Mouse (Mus musculus) hematopoietic stem cell, adult 5-6 weeks (primary cell): ENCODE data around the gene Tsc22d1. TPM values are rescaled to one million over a fixed set of nuclear protein-coding genes. Genes with fewer than 3 reads are reported as not detected.

Experiments used
- ATAC-seq, 2 experiments: fragments of 125-278 bp in 1 of 2; replicated peaks in 1 of 2; 2 replicates each; pipeline ENCODE4 v1.8.0; 2016 to 2017; ENCODE audit warnings: inconsistent platforms in 2 of 2, mild to moderate bottlenecking in 2 of 2, moderate number of reproducible peaks in 2 of 2, low read depth in 1 of 2, moderate TSS enrichment in 1 of 2; ENCODE audit not compliant: low FRiP score in 2 of 2, poor library complexity in 2 of 2, severe bottlenecking in 2 of 2, insufficient read depth in 1 of 2, low TSS enrichment in 1 of 2
- total RNA-seq: library from RNA; stranded (forward); fragments of 172-1452, 232-1000 nt; gene quantifications from 2 replicates; pipeline ENCODE4 v1.2.3, GENCODE M21; 2017

Tsc22d1 gene
- 317 and 343 TPM in 2 replicates for total RNA-seq

DNA sequence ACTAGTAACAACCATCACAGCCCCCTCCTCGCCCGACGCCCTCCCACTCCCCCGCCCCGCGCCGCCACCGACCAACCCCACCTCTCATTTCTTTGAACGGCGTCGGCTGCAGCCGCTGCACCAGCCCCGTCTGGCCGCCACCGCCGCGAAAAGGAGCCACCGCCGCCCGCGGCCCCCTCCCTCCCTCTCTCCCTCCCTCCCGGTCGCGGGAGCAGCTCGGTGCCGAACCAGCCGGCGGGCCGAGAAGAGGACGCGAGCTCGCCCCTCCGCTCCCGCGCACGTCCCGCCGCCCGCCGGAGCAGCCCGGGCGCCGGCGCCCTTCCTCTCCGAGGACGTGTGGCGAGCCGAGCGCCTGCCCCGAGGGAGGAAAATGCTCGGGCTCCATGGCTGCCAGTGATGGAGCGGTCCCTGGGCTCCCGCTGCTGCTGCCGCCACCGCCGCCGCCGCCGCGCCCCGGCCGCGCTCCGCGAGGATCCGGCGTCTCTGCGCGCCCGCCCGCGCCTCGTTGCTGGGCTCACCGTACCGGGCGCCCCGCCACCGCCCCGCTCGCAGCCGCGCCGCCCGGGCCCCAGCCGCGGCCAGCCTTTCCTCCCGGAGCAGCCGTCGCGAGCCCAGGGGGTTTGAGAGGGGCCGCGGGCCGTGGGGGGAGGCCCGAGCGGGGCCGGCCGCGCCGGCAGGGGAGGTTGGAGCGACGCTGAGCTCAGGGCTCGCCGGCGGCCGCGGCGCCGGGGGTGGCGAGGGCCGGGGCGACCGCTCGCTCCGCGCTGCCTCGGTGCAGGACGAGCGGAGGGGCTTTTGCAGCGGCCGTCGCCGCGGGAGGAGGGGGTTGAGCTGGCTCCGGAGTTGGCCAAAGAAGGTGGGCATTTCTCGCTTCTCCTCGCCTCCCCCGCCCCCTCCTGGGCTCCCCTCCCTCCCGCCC is at the start of gene Tsc22d1:
Gene Tsc22d1, plus strand, starts transcription at position 100 of the 919 bp plus-strand sequence.
- ATAC-seq, result no peak

DNA sequence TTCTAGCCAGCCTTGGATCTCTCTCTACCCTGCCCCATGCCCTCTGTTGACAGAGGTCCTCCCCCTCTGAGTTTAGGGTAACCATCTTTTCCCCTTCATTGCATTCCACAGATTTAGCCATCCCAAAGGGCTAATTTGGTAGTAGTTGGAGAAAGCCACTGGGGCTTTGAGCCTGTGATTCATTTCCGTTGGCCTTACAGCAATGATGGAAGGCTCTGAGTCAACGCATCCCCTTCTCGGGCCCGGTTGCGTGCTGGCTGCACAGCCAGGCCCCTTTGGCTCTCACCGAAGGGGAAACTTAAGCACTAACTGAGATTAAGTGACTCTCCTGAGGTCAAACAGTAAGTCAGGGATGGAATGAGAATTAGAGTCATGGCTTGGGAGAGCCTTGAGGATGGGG is 41.1 kb upstream of the Tsc22d1 start:
- ATAC-seq, result no peak

DNA sequence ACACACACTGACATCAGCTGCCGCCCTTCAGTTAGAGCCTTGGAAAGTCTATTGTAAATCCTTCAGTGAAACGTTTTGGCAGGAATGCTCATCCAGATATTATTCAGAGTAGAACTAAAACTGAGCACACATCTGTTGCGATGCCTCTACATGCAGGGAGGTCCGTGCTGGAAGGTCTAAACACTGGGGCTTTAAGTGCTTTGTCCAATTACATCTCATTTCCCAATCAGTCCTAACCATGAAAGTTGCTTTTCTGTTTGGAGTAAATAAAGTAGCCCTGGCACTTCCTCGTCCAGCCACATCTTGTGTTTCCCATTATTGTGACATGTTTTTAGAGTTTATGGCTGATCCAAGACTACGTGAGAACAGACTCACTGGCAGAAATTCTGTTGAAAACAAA is 40.2 kb upstream of the Tsc22d1 start:
- no peak for ATAC-seq

DNA sequence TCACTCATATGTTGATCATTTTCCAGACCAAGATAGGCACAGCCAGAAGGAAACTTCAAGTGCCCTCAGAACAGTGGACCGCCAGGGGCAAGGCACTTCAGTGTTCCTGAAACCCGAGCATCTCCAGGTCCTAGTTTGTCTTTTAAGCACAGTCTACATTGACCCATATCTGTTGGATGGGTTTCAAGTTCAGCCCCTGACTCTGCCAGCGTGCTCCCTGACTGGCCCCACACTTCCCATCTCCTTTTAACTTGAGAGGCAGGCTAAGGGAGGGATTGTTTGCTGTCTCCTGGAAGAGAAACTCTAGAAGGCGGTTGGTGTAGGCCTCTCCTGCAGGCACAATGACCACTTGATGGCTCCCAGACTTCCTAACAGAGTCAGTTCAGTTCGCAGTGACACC is 38.2 kb upstream of the Tsc22d1 start:
- no peak for ATAC-seq

DNA sequence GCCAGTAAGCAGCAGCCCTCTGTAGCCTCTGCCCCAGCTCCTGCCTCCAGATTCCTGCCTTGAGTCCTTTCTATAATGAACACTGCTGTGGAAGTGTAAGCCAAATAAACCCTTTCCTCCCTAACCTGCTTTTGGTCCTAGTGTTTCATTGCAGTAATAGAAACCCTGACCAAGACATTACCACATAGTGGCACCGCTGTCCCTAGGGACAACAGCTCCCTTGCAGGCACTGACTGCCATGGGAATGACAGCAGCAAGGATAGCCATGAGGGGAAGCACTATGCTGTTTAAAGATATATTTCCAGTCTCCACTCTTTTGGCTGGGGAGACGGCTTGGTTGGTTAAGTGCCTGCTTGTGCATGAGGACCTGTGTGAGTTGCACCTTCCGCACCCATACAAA is 35.4 kb upstream of the Tsc22d1 start:
- ATAC-seq, result no peak

DNA sequence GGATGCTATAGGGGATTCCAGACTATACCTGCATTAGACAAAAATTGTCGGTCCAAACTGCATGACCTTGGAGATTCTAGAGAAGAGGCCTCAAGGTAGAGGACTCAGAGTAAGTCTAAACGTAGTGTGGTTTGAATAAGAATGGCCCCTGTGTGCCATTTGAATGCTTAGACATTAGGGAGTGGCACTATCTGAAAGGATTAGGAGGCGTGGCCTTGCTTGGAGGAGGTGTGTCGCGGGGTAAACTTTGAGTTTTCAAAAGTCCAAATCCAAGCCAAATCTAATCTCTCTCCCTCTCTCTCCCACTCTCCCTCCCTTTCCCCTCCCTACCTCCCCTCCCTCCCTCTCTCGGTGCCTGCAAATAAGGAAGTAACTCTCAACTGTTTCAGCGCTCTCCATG is 26.7 kb upstream of the Tsc22d1 start:
- ATAC-seq, result no peak

DNA sequence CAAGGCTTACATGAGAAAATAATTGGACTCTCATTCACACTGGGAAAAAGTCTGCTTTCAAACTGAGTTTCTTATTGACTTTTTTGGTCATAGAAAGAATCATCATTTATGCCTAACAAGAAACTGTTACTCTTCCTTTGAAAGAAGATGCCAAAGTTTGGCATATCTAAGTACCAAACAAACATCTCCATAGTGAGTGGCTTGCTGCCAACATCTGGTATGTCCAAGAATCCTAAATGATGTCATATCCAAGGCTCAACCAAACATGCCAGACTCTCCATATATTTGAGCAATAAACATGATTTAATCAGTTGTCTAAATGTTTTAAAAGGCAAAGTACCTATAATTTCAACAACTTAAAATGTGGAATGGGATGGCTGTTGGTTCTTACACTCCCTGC is 16.5 kb upstream of the Tsc22d1 start:
- ATAC-seq, result no peak

DNA sequence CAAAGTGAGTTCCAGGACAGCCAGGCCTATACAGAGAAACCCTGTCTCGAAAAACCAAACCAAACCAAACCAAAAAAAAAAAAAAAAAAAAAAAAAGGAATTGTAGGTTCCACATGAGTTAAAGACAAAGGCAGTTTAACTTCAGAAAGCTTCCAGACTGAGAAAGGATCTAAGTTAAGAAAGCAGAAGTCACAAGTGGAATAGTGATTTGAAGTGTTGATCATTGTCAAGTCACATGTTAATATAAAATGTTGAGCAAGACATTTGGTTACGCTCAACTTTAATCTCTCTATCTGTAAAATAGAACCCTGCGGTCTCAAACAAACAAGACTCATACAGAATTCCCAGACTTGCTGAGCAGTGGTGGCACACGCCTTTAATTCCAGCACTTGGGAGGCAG is 12.2 kb upstream of the Tsc22d1 start:
- no peak for ATAC-seq

DNA sequence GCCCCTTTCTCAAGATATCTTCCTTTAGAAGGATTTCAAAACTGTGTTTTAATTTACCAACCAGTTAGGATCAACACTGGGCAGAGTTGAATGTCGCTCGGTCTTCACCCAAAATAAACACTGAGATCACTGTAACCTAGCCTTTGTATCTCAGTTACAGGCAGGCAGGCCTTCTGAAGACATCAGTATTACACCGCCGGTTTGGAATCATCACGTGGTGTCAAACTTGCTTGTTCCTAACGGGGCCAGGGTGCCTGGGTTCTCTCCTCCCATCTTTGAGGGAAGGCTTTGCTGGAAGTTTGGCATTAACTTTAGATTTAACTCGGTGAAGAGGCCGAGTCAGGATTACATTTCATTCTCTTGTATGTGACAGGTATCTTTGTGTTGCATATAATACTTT is 5.7 kb upstream of the Tsc22d1 start:
- ATAC-seq, result no peak

DNA sequence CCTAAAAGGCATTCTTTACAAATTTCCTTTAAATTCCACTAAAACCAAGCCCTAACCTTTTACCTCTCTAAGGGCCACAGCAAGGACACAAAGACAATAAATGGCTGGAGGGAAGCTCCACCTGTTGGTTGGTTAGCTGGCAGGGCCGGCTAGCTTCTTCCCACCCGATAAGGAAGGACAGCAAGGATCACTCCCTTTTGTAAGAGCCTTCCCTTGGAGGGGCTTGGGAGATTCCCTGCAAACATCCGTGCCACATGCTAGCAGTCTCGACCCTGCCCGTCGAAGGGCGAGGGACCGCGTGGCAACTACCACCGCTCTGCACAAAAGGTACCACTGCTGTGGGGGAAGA is 1.0 kb upstream of the Tsc22d1 start:
- ATAC-seq, result no peak

DNA sequence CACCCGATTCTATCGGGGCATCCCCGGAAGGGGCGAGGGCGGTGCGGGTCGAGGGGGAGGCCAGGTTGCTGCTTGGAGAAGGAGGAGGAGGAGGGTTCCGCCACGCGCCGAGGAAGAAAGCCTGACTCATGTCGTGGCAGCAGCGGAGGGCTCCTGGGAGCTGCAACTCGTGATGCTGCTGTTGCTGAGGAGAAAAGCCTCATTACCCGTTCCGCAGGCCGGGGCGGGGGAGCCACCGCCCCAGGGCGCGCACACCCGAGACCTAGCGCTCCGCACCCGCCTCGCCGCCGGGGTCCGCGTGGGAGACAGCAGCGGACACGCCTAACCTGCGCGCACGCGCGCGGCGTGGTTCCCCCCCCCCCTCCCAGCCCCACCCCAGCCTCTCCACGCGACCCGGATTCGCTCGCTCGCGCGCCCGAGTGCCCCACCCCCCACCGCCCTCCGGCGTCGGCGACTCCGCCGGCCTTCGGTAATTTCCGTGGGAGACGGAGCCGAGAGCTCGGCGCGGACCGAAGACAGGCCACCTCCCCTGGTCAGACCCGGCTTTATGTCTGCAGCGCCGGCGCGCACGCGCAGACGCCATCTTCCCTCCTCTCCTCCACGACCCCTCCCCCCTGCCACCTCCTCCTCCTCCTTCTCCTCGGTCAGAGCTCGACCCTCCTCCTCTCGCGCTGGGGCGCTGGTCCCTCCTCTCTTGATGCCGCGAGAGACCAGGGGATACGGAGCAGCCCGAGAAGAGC is 469 bp upstream of the Tsc22d1 start:
- peak; percentile 80 to 81 for ATAC-seq

DNA sequence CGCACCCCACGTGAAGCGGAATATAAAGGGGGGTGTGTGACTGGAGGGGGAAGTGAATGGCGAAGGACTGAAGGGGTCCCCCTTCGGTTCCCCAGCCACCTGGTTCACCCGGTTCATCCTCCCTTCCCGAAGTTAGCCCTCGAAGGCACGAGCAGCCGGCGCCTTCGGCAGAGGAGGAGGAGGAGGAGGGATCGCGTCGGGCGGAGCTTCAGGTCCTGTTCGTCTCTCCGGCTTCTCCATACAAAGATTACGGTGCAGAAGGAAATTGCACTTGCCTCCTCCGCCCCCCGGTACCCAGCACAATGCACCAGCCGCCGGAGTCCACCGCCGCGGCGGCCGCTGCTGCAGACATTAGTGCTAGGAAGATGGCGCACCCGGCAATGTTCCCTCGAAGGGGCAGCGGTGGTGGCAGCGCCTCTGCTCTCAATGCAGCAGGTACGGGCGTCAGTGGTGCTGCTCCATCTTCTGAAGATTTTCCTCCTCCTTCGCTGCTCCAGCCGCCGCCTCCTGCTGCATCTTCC is 1.1 kb downstream of the Tsc22d1 start:
- ATAC-seq, result peak in 1 of 2 experiments; percentile 6; a peak in 1 of 4 replicates

DNA sequence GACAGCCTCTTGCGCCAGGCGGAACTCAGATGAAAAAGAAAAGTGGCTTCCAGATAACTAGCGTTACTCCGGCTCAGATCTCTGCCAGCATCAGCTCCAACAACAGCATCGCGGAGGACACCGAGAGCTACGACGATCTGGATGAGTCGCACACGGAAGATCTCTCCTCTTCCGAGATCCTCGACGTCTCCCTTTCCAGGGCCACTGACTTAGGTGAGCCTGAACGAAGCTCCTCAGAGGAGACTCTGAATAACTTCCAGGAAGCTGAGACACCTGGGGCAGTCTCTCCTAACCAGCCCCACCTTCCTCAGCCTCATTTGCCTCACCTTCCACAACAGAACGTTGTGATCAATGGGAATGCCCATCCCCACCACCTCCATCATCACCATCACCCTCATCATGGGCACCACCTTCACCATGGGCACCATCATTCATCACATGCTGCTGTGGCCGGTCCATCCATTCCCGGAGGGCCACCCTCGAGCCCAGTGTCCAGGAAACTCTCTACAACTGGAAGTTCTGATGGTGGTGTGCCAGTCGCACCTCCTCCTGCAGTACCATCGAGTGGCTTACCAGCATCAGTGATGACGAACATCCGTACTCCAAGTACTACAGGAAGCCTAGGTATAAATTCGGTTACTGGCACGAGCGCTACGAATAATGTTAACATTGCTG is 1.7 kb downstream of the Tsc22d1 start:
- ATAC-seq, result no peak

DNA sequence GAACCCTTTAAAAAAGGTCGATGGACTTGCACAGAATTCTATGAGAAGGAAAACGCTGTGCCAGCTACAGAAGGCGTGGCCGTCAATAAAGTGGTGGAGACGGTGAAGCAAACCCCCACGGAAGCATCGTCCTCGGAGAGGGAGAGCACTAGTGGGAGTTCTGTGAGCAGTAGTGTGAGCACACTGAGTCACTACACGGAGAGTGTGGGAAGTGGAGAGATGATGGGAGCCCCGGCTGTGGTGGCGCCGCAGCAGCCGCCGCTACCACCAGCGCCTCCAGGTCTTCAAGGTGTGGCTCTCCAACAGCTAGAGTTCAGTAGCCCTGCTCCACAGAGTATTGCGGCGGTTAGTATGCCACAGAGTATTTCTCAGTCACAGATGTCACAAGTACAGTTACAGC is 2.6 kb downstream of the Tsc22d1 start:
- ATAC-seq, result no peak

DNA sequence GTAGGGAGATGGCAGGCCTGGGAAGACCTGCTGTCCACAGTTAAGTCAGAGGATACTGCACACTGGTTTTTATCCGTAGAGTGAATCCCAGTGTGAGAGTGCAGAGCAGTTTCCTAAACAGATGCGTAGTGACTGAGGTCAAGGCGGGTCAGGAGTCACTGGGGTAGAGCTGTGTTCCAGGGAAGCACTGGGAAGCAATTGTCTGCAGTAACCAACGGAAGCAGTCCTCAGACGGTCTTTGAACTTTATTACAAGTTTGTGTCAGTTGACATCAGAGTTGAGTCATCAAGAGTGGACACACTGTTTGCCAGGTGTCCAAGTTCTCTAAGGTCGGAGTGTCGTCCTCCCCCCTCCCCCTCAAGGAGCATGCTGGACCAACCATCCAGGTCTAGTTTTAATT is 6.0 kb downstream of the Tsc22d1 start:
- ATAC-seq, result no peak

DNA sequence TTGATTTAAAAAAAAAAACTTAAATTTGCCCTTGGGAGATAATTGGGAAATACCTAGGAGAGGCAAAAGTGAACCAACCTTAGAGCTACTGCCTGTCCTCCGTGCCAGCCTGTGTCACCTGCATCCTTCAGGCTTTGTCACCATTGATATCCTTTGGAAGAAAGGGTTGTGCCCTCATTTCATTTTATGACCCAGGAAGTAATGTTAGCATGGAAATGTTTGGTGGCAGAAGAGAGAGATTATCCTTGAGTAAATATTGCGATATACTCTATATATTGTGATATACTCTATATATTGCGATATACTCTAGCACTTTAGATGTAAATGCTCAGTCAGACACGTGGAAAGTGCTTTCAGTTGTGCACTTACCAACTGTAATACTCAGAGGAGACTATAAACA is 6.4 kb downstream of the Tsc22d1 start:
- ATAC-seq, result no peak

DNA sequence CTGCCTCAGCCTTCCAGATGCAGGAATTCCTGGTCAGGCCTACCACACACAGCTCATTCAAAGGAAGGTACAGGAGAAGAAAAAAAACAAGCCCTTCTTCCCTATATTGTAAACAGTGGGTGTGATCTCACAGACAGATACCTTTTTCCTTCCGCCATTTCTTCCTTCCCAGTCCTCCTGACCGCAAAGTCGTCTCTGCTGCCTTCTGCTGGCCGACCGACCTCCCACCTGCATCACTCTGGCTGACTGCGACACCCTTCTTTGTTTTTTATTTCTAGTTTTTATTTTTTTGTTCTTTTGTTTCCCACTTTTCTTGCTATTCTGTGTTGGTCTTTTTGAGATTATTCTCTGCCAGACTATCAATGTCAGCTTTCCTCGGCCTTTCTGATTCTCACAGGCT is 10.7 kb downstream of the Tsc22d1 start:
- ATAC-seq, result no peak

DNA sequence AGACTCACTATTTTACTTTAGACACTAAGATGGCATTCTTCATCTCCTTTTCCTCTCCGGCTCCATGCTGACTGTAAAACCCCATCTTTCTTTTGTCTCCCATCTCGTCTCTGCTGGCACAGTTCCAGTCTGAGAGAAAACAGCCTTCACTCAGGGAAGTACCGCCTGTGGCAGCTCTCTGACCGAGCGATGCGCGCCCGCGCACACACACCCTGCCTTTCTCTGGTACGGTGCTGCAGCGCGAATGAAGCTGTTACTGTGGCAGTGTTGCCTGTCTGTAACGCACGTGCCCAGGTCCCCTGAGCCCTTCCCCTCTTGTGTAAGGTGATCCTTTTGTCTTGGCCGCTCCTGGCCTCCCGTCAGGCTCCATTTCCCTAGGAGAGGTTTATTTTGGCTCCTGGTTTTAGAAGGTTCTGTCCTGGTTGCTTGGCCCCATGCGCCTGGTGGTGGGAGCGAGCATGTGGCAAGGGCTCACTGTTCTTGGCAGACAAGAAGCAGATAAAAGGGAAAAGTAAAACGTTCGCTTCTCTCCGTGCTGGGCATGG is 11.3 kb downstream of the Tsc22d1 start:
- ATAC-seq, result no peak
